Mouse (Mus musculus): ENCODE measurements around the gene Tmem37. TPM values are rescaled to one million over a fixed set of nuclear protein-coding genes. Genes with fewer than 3 reads are reported as not detected.

Gene Tmem37
- polyA plus RNA-seq, 2 experiments: 6.2 to 9.7 TPM

- 0 out of 2 replicates have a peak, but pooled peaks cover 8% of the 10 kb centered on the region for H3K4me1 ChIP-seq (ENCODE audit: control insufficient read depth, insufficient read depth, low read length)
- H3K4me2 ChIP-seq (replicated peaks; ENCODE audit: low read depth, low read length, severe bottlenecking): peak overlapping the region; percentile 84; the same call in 1 of the 2 replicates
- no peak for ATAC-seq (ENCODE audit: low FRiP score, low read depth)
- no peak for DNase-seq (ENCODE audit: low spot score)
- no peak overlapping the region for H3K4me3 ChIP-seq (replicated peaks; ENCODE audit: low read length)
- no peak for TF ChIP-seq POLR2A (IDR thresholded peaks at IDR 0.05; ENCODE audit: borderline replicate concordance, extremely low read depth, insufficient read depth, insufficient read length)
- H3K27me3 ChIP-seq (ENCODE audit: control insufficient read depth, insufficient read depth, low read length): peaks cover 12% of the 10 kb centered on the region
- no peaks in the 10 kb centered on the region for H3K36me3 ChIP-seq (ENCODE audit: control insufficient read depth, insufficient read depth, low read length)
- WGBS: 35% methylated on average over 4 of the region's 4 CpGs
- H3K9me3 ChIP-seq (ENCODE audit: control insufficient read depth, low read length): no peaks in the 10 kb centered on the region
- no peak overlapping the region for H3K27ac ChIP-seq (replicated peaks; ENCODE audit: low read depth, low read length)
- no peak overlapping the region for H3K9ac ChIP-seq (ENCODE audit: low read depth, low read length, severe bottlenecking)
Measured at GRCm38 (mm10) chr1:120074307-120074702, 431 bp upstream of the Tmem37 start.

- Histone ChIP-seq H3K36me3 (ENCODE audit: control insufficient read depth, insufficient read depth, low read length) (no peaks in the 10 kb centered on the region), H3K4me3 (replicated peaks; ENCODE audit: low read length) (peak overlapping the region; percentile 40), H3K4me1 (ENCODE audit: control insufficient read depth, insufficient read depth, low read length) (0 out of 2 replicates have a peak, but pooled peaks cover 8% of the 10 kb centered on the region), H3K27ac (replicated peaks; ENCODE audit: low read depth, low read length) (no peak overlapping the region), H3K4me2 (replicated peaks; ENCODE audit: low read depth, low read length, severe bottlenecking) (peak overlapping the region; percentile 84), H3K27me3 (ENCODE audit: control insufficient read depth, insufficient read depth, low read length) (peaks cover 12% of the 10 kb centered on the region), H3K9me3 (ENCODE audit: control insufficient read depth, low read length) (no peaks in the 10 kb centered on the region), H3K9ac (ENCODE audit: low read depth, low read length, severe bottlenecking) (peak overlapping the region; percentile 51; the same call in 1 of the 2 replicates)
- 13% methylated on average over 16 of the region's 16 CpGs for WGBS
- no peak for TF ChIP-seq POLR2A (IDR thresholded peaks at IDR 0.05; ENCODE audit: borderline replicate concordance, extremely low read depth, insufficient read depth, insufficient read length)
- no peak for ATAC-seq (ENCODE audit: low FRiP score, low read depth)
- DNase-seq (ENCODE audit: low spot score): no peak
Measured at GRCm38 (mm10) chr1:120072900-120073299, 974 bp downstream of the Tmem37 start.

- no peak for DNase-seq (ENCODE audit: low spot score)
- H3K4me2 ChIP-seq (replicated peaks; ENCODE audit: low read depth, low read length, severe bottlenecking): no peak overlapping the region
- no peak overlapping the region for H3K27ac ChIP-seq (replicated peaks; ENCODE audit: low read depth, low read length)
- no peak overlapping the region for H3K9ac ChIP-seq (ENCODE audit: low read depth, low read length, severe bottlenecking)
- peaks cover 12% of the 10 kb centered on the region for H3K27me3 ChIP-seq (ENCODE audit: control insufficient read depth, insufficient read depth, low read length)
- no peak overlapping the region for H3K4me3 ChIP-seq (replicated peaks; ENCODE audit: low read length)
- no peak for ATAC-seq (ENCODE audit: low FRiP score, low read depth)
- H3K36me3 ChIP-seq (ENCODE audit: control insufficient read depth, insufficient read depth, low read length): no peaks in the 10 kb centered on the region
- WGBS: 79% methylated on average over 4 of the region's 4 CpGs
- 0 out of 2 replicates have a peak, but pooled peaks cover 8% of the 10 kb centered on the region for H3K4me1 ChIP-seq (ENCODE audit: control insufficient read depth, insufficient read depth, low read length)
- TF ChIP-seq POLR2A (IDR thresholded peaks at IDR 0.05; ENCODE audit: borderline replicate concordance, extremely low read depth, insufficient read depth, insufficient read length): no peak
- no peaks in the 10 kb centered on the region for H3K9me3 ChIP-seq (ENCODE audit: control insufficient read depth, low read length)
Measured at GRCm38 (mm10) chr1:120071133-120071532, 2.7 kb downstream of the Tmem37 start.

- Histone ChIP-seq H3K4me2 (replicated peaks; ENCODE audit: low read depth, low read length, severe bottlenecking) (no peak overlapping the region), H3K9me3 (ENCODE audit: control insufficient read depth, low read length) (no peaks in the 10 kb centered on the region), H3K27me3 (ENCODE audit: control insufficient read depth, insufficient read depth, low read length) (peaks cover 12% of the 10 kb centered on the region), H3K36me3 (ENCODE audit: control insufficient read depth, insufficient read depth, low read length) (no peaks in the 10 kb centered on the region), H3K9ac (ENCODE audit: low read depth, low read length, severe bottlenecking) (no peak overlapping the region), H3K4me1 (ENCODE audit: control insufficient read depth, insufficient read depth, low read length) (0 out of 2 replicates have a peak, but pooled peaks cover 8% of the 10 kb centered on the region), H3K27ac (replicated peaks; ENCODE audit: low read depth, low read length) (no peak overlapping the region), H3K4me3 (replicated peaks; ENCODE audit: low read length) (no peak overlapping the region)
- no peak for DNase-seq (ENCODE audit: low spot score)
- no peak for TF ChIP-seq POLR2A (IDR thresholded peaks at IDR 0.05; ENCODE audit: borderline replicate concordance, extremely low read depth, insufficient read depth, insufficient read length)
- WGBS: 30% methylated on average over 6 of the region's 6 CpGs
- no peak for ATAC-seq (ENCODE audit: low FRiP score, low read depth)
Measured at GRCm38 (mm10) chr1:120070168-120070567, 3.7 kb downstream of the Tmem37 start.

GRCm38 (mm10) chr1:120069120-120069519, 4.8 kb downstream of the Tmem37 start:
- Histone ChIP-seq H3K9me3 (ENCODE audit: control insufficient read depth, low read length) (no peaks in the 10 kb centered on the region), H3K27ac (replicated peaks; ENCODE audit: low read depth, low read length) (no peak overlapping the region), H3K4me1 (ENCODE audit: control insufficient read depth, insufficient read depth, low read length) (0 out of 2 replicates have a peak, but pooled peaks cover 8% of the 10 kb centered on the region), H3K27me3 (ENCODE audit: control insufficient read depth, insufficient read depth, low read length) (peaks cover 12% of the 10 kb centered on the region), H3K4me3 (replicated peaks; ENCODE audit: low read length) (no peak overlapping the region), H3K9ac (ENCODE audit: low read depth, low read length, severe bottlenecking) (no peak overlapping the region), H3K4me2 (replicated peaks; ENCODE audit: low read depth, low read length, severe bottlenecking) (no peak overlapping the region), H3K36me3 (ENCODE audit: control insufficient read depth, insufficient read depth, low read length) (no peaks in the 10 kb centered on the region)
- no peak for TF ChIP-seq POLR2A (IDR thresholded peaks at IDR 0.05; ENCODE audit: borderline replicate concordance, extremely low read depth, insufficient read depth, insufficient read length)
- ATAC-seq (ENCODE audit: low FRiP score, low read depth): no peak
- no peak for DNase-seq (ENCODE audit: low spot score)
- 75% methylated on average over 5 of the region's 5 CpGs for WGBS

All from limb, embryonic 14.5 days (tissue).